Mouse (Mus musculus) left cerebral cortex, adult 18-20 months (tissue): Measurements from ENCODE around the gene Olfr937. TPM values are rescaled to one million over a fixed set of nuclear protein-coding genes. Genes with fewer than 3 reads are reported as not detected.

Experiments used
- DNase-seq, 2 experiments: peaks; one replicate each; pipeline ENCODE4 v3.0.0; 2021 to 2022; ENCODE audit warnings: low spot score in 2 of 2, mixed read lengths in 1 of 2
- long read RNA-seq, 2 experiments: library from polyadenylated mRNA; stranded (forward); transcript quantifications; one replicate each; pipeline ENCODE4 v2.0.0; 2021
- microRNA-seq, 2 experiments: library from miRNA; unstranded; fragments of <30 nt; microRNA quantifications; one replicate each; pipeline ENCODE4 v1.2.0; 2021
- total RNA-seq, 2 experiments: library from RNA; stranded (reverse); gene quantifications; 2 replicates each; pipeline ENCODE4 v1.2.3; 2021

The Olfr937 gene
- not detected for total RNA-seq
- long read RNA-seq, experiment 1, result 0 reads
- long read RNA-seq, experiment 2, result 0 reads

GRCm38 (mm10) chr9:39064851-39065250 is at the start of gene Olfr937:
Gene Olfr937 (minus strand): TSS chr9:39064951.
- DNase-seq, result no peak

- no peak for DNase-seq
Observed at GRCm38 (mm10) chr9:39078787-39079186, 14.0 kb upstream of the Olfr937 start, which contains the start of gene Olfr938. Gene Olfr938 (minus strand): TSS chr9:39078887.

GRCm38 (mm10) chr9:39023277-39023676 is 41.5 kb downstream of the Olfr937 start, which contains the start of gene Olfr146:
Gene Olfr146 (minus strand): TSS chr9:39023377.
- no peak for DNase-seq

Small RNA genes within 50 kb of the gene (microRNA-seq; reads per million reads assigned to microRNA genes)
- 0 reads per million in 2 experiments for gene Gm25032
- gene Gm25529, result 0 reads per million in 2 experiments

Other genes with a start within 250 kb of the Olfr937 start
- gene Olfr923, start 238.4 kb downstream of the Olfr937 start, total RNA-seq, result not detected
- gene Olfr924, start 220.5 kb downstream of the Olfr937 start, total RNA-seq, result not detected
- not detected for gene Olfr26, start 209.9 kb downstream of the Olfr937 start, total RNA-seq
- not detected for gene Olfr926, start 187.8 kb downstream of the Olfr937 start, total RNA-seq
- not detected for gene Olfr930, start 135.1 kb downstream of the Olfr937 start, total RNA-seq
- gene Olfr933, start 92.6 kb downstream of the Olfr937 start, total RNA-seq, result not detected
- not detected for gene Olfr934, start 76.6 kb downstream of the Olfr937 start, total RNA-seq
- not detected for gene Olfr935, start 65.3 kb downstream of the Olfr937 start, total RNA-seq
- gene Olfr146, start 41.6 kb downstream of the Olfr937 start, total RNA-seq, result not detected
- not detected for gene Olfr938, start 13.9 kb upstream of the Olfr937 start, total RNA-seq
- not detected for gene Olfr27, start 63.2 kb upstream of the Olfr937 start, total RNA-seq
- not detected for gene Olfr943, start 101.4 kb upstream of the Olfr937 start, total RNA-seq
- gene Olfr944, start 137.0 kb upstream of the Olfr937 start, total RNA-seq, result not detected
- not detected for gene Olfr1537, start 185.0 kb upstream of the Olfr937 start, total RNA-seq
- not detected for gene Olfr945, start 211.9 kb upstream of the Olfr937 start, total RNA-seq